Mouse (Mus musculus) forebrain, embryonic 14.5 days (tissue): ENCODE measurements at regions not wholly inside any gene's neighbourhood (a gene's known extent, or its start where the extent isn't known, plus 50 kb on each side); places are given as distances from the start of the nearest gene placed in this dataset.

ENCODE experiments used
- ATAC-seq: fragments of 200-750 bp; cut with Nextera tagmentation; 2 replicates; pipeline ENCODE4 v1.8.0; 2017; ENCODE audit warnings: mild to moderate bottlenecking, moderate library complexity
- DNase-seq: peaks from one replicate; pipeline ENCODE4 v3.0.0-alpha.2; 2015; ENCODE audit warnings: low spot score
- H3K27ac ChIP-seq: fragments of 300-500 bp; sonication (generic); 2 replicates; pipeline ENCODE4 v1.5.1; 2014; ENCODE audit warnings: low read depth, mild to moderate bottlenecking, control low read depth, low read length, moderate library complexity
- H3K27me3 ChIP-seq: fragments of 300-500 bp; sonication (generic); replicated peaks from 2 replicates; pipeline ENCODE4 v1.6.1; 2014; ENCODE audit warnings: low read length, control low read depth, mixed read lengths; ENCODE audit not compliant: control insufficient read depth, insufficient read depth
- H3K36me3 ChIP-seq: fragments of 300-500 bp; sonication (generic); 2 replicates; pipeline ENCODE4 v1.6.1; 2014; ENCODE audit warnings: low read length, control low read depth; ENCODE audit not compliant: control insufficient read depth, insufficient read depth
- H3K4me1 ChIP-seq: fragments of 300-500 bp; sonication (generic); 2 replicates; pipeline ENCODE4 v1.6.1; 2014; ENCODE audit warnings: antibody characterized with exemption, low read length, control low read depth; ENCODE audit not compliant: control insufficient read depth, insufficient read depth
- H3K4me2 ChIP-seq: fragments of 300-500 bp; sonication (generic); 2 replicates; pipeline ENCODE4 v1.6.1; 2014; ENCODE audit warnings: mild to moderate bottlenecking, control low read depth, low read length
- H3K4me3 ChIP-seq: fragments of 300-500 bp; sonication (generic); 2 replicates; pipeline ENCODE4 v1.5.1; 2014; ENCODE audit warnings: low read depth, low read length, control low read depth
- H3K9ac ChIP-seq: fragments of 300-500 bp; sonication (generic); 2 replicates; pipeline ENCODE4 v1.6.1; 2014; ENCODE audit warnings: mild to moderate bottlenecking, low read length, control low read depth, moderate library complexity
- H3K9me3 ChIP-seq: fragments of 300-500 bp; sonication (generic); replicated peaks from 2 replicates; pipeline ENCODE4 v1.6.1; 2016; ENCODE audit warnings: low read length, control low read depth, mixed read lengths; ENCODE audit not compliant: control insufficient read depth
- WGBS: fragments of 180-500 bp; shearing (Covaris S2); extraction: QIAGEN DNeasy Blood & Tissue Kit; methylation state at CpG from one replicate; pipeline ENCODE4 v1.1.7; 2014; 5-methylcytosine and 5-hydroxymethylcytosine counted together

GRCm38 (mm10) chr8:49043236-49043635 is 199.5 kb upstream of the Tenm3 start:
- Histone ChIP-seq H3K27ac (no peak overlapping the region), H3K4me1 (no peaks in the 10 kb centered on the region), H3K9me3 (no peaks in the 10 kb centered on the region), H3K4me3 (no peak overlapping the region), H3K4me2 (no peak overlapping the region), H3K27me3 (no peaks in the 10 kb centered on the region), H3K36me3 (no peaks in the 10 kb centered on the region), H3K9ac (no peak overlapping the region)
- DNase-seq (no peak), ATAC-seq (no peak)
- 73% methylated on average over 6 of the region's 6 CpGs for WGBS

- DNase-seq: no peak
- no peak for ATAC-seq
- Histone ChIP-seq H3K4me2 (no peak overlapping the region), H3K4me3 (no peak overlapping the region), H3K4me1 (no peaks in the 10 kb centered on the region), H3K27ac (no peak overlapping the region), H3K36me3 (no peaks in the 10 kb centered on the region), H3K27me3 (no peaks in the 10 kb centered on the region), H3K9ac (no peak overlapping the region), H3K9me3 (no peaks in the 10 kb centered on the region)
- 79% methylated on average over 5 of the region's 5 CpGs for WGBS
Observed at GRCm38 (mm10) chr8:49035970-49036700, 192.4 kb upstream of the Tenm3 start.

- DNase-seq: peak; percentile 70
- Histone ChIP-seq H3K36me3 (no peaks in the 10 kb centered on the region), H3K4me3 (no peak overlapping the region), H3K27me3 (no peaks in the 10 kb centered on the region), H3K9me3 (no peaks in the 10 kb centered on the region), H3K4me2 (no peak overlapping the region), H3K9ac (no peak overlapping the region), H3K4me1 (no peaks in the 10 kb centered on the region), H3K27ac (no peak overlapping the region)
- 29% methylated on average over 8 of the region's 8 CpGs for WGBS
- no peak for ATAC-seq
Observed at GRCm38 (mm10) chr8:49035519-49035918, 191.8 kb upstream of the Tenm3 start.

- H3K4me2 ChIP-seq: no peak overlapping the region
- no peaks in the 10 kb centered on the region for H3K9me3 ChIP-seq
- H3K27me3 ChIP-seq: no peaks in the 10 kb centered on the region
- H3K36me3 ChIP-seq: no peaks in the 10 kb centered on the region
- WGBS: 47% methylated on average over 5 of the region's 5 CpGs
- ATAC-seq: no peak
- no peaks in the 10 kb centered on the region for H3K4me1 ChIP-seq
- no peak overlapping the region for H3K9ac ChIP-seq
- no peak for DNase-seq
- H3K27ac ChIP-seq: no peak overlapping the region
- no peak overlapping the region for H3K4me3 ChIP-seq
Observed at GRCm38 (mm10) chr8:49030255-49030654, 186.5 kb upstream of the Tenm3 start.

- H3K4me3 ChIP-seq: no peak overlapping the region
- H3K27ac ChIP-seq: no peak overlapping the region
- H3K36me3 ChIP-seq: no peaks in the 10 kb centered on the region
- no peak overlapping the region for H3K9ac ChIP-seq
- DNase-seq: no peak
- no peaks in the 10 kb centered on the region for H3K4me1 ChIP-seq
- no peak for ATAC-seq
- WGBS: 79% methylated on average over 3 of the region's 3 CpGs
- H3K27me3 ChIP-seq: no peaks in the 10 kb centered on the region
- no peaks in the 10 kb centered on the region for H3K9me3 ChIP-seq
- H3K4me2 ChIP-seq: no peak overlapping the region
Observed at GRCm38 (mm10) chr8:49017741-49018140, 174.0 kb upstream of the Tenm3 start.

GRCm38 (mm10) chr8:49015701-49016100 is 171.9 kb upstream of the Tenm3 start:
- Histone ChIP-seq H3K4me2 (no peak overlapping the region), H3K9me3 (no peaks in the 10 kb centered on the region), H3K27ac (no peak overlapping the region), H3K9ac (no peak overlapping the region), H3K27me3 (no peaks in the 10 kb centered on the region), H3K4me3 (no peak overlapping the region), H3K4me1 (no peaks in the 10 kb centered on the region), H3K36me3 (no peaks in the 10 kb centered on the region)
- DNase-seq: no peak
- ATAC-seq: no peak
- 92% methylated on average over 7 of the region's 7 CpGs for WGBS

- Histone ChIP-seq H3K27me3 (no peaks in the 10 kb centered on the region), H3K4me2 (no peak overlapping the region), H3K27ac (no peak overlapping the region), H3K9me3 (no peaks in the 10 kb centered on the region), H3K4me3 (no peak overlapping the region), H3K4me1 (no peaks in the 10 kb centered on the region), H3K36me3 (no peaks in the 10 kb centered on the region), H3K9ac (no peak overlapping the region)
- 49% methylated on average over 8 of the region's 8 CpGs for WGBS
- peak; percentile 27 for DNase-seq
- no peak for ATAC-seq
Observed at GRCm38 (mm10) chr8:49015200-49015599, 171.4 kb upstream of the Tenm3 start.

- no peaks in the 10 kb centered on the region for H3K36me3 ChIP-seq
- peak; percentile 31 for DNase-seq
- no peaks in the 10 kb centered on the region for H3K27me3 ChIP-seq
- H3K27ac ChIP-seq: no peak overlapping the region
- no peaks in the 10 kb centered on the region for H3K4me1 ChIP-seq
- H3K4me2 ChIP-seq: no peak overlapping the region
- no peak overlapping the region for H3K9ac ChIP-seq
- H3K4me3 ChIP-seq: no peak overlapping the region
- WGBS: 78% methylated on average over 11 of the region's 11 CpGs
- no peaks in the 10 kb centered on the region for H3K9me3 ChIP-seq
- peak; percentile 37; the same call in 1 of the 2 replicates for ATAC-seq
Observed at GRCm38 (mm10) chr8:49006236-49006965, 162.7 kb upstream of the Tenm3 start.

GRCm38 (mm10) chr8:48981667-48982066 is 137.9 kb upstream of the Tenm3 start:
- no peak overlapping the region for H3K4me3 ChIP-seq
- ATAC-seq (peak; percentile 68), DNase-seq (peak; percentile 76)
- no peak overlapping the region for H3K4me2 ChIP-seq
- H3K36me3 ChIP-seq: no peaks in the 10 kb centered on the region
- H3K27me3 ChIP-seq: no peaks in the 10 kb centered on the region
- H3K9me3 ChIP-seq: no peaks in the 10 kb centered on the region
- no peak overlapping the region for H3K9ac ChIP-seq
- H3K27ac ChIP-seq: no peak overlapping the region
- 25% methylated on average over 8 of the region's 8 CpGs for WGBS
- no peaks in the 10 kb centered on the region for H3K4me1 ChIP-seq
